Mouse (Mus musculus) MN1 (cell line): Measurements from ENCODE around the gene Msh5.

ENCODE experiments used
- DNase-seq: peaks from one replicate; pipeline ENCODE4 v3.0.0-alpha.2; 2016; ENCODE audit warnings: low spot score

Gene Msh5

DNA sequence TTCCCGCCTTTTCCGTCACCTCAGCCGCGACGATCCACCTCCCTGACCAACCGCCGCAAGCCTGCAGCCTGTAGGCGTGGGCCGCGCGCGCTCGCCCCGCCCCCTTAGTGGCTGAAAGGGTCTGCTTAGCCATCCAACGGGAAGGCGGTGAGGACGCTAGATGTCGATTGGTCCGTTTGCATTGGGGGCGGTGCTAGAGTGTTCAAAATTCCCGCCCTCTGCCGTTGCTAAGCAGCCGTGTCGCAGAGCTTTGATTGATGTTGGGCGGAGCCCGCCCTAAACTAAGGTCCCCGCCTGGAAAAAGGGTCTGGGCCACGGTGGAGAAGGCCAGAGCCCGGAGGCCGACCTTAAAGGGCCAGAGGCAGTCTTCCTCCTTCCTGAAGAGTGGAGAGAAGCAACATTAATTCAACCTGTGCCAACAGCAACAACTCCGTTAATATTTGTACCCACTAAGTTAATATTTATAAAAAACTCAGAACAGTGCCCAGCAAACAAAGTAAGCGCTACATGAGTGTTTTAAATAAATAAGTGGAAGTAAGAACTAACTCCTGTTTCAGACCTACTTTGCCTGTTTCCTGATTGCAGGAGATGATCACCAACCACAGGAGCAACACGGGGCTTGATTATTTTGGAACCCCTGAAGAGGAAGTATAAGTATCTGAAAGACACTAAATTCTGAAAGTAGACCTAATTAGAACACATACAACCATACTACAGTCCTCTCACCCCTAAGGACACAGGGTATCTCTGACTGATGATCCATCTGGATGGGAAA, at the start of gene Msh5:
TSS of gene Msh5 (minus strand) at position 65 of the 775 bp plus-strand sequence.
- peak; percentile 95 for DNase-seq

DNA sequence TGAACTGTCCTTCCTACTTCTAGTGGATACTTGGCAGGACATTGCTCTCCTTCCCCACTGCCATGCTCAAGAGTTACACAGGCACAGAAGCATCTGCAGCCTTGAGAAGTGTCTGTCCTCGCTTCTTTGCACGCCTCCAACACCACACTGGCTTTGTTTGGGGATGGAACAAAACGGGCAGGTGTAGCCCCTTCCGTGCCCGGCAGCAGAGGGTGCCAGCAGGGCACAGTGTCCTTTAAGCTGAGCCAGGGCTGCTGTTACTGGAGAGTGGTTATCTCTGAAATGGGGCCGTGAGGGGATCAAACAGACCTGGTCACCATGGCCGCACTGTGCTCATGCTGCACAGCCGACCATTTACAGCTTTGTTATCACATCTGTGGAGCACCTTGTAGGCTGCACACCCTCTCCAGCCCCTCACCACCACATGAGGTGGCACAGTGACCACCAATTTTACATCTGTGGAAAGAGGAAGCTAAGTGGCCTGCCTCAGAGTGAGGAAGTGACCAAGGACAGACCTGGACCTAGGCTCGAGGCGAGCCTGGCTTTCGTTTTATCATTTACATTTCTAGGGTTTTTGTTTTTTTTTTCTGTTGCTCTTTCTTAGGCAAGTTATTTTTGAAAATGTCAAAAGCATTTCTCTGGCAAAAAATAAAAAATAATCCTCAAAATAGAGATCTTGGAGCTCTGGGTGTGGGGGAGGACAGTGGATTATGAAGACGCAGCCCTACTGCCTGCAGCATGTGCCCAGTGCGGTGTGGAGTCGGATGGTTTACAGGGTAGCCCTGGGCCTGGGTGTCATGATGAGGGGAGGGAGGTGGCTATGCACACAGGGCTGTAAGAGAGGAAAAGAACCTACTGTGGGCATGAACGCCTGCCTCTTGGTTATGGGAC, 48.2 kb upstream of the Msh5 start:
- no peak for DNase-seq

DNA sequence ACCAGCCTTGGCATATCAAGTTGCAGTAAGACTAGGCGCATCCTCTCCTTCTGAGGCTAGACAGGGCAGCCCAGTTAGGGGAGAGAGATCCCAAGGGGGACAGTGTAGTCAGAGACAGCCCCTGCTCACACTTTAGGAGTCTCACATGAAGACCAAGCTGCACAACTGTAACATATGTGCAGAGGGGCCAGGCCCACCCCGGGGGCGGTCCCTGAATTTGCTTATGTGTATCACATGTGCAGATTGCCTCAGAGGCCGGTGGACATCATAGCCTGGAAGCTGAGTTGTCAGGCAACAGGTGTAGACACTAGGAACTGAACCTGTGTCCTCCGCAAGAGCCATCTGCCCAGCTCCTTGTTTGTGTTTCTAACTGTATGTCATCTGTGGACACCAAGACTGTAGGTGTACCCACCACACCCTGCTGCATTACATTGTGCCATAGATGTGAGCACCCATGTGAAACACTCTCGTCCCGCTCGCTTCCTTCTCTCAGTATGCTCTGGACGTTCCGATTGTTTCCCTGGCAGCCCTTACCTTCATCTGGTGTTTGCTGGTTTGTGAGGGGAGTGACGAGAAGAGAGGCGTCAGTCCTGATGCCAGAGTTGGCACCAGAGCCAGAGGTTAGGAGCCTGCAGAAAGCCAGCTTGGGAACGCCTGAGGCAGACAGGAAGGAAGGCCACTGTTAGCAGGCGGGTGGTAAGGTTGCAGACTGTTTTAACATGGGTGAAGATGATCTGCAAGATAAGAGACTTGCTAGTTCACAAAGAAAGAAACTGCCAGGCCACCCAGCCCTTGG, 46.1 kb upstream of the Msh5 start:
- peak; percentile 62 for DNase-seq

- DNase-seq, result peak; percentile 87
These were observed 43.8 kb upstream of the Msh5 start for GRCm38 (mm10) chr17:35090166-35090932.

DNA sequence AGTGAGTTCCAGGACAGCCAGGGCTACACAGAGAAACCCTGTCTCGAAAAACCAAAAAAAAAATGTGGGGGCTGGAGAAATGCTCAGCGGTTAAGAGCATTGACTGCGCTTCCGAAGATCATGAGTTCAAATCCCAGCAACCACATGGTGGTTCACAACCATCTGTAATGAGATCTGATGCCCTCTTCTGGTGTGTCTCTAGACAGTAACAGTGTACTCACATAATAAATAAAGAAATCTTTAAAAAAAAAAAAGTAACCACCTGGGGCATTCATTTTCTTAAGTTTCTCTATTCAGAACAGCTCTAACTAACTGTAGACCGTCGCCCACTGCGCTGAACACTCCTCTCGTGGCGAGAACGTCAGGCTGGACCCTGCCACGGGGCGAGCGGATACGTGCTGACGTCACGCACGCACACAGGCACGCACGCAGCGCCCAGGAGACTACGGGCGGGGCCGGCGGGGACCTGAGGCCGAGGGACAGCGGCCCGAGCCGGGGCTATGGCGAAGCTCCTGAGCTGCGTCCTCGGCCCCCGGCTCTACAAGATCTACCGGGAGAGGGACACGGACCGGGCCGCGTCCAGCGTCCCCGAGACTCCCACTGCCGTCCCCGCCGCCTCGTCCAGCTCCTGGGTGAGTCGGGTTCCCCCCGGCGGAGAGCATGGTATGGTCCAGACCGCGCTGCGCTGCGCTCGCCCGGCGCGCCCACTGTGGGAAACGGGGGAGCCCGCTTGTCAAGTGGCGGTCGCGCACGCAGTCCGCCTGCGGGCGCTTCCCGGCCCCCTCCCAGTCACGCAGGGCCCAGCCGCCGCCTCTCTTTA, 42.5 kb upstream of the Msh5 start, which contains the start of gene Abhd16a:
TSS of gene Abhd16a (plus strand) at position 439 of the 820 bp plus-strand sequence.
- DNase-seq, result peak; percentile 97

GRCm38 (mm10) chr17:35088151-35088550, 41.6 kb upstream of the Msh5 start:
- DNase-seq, result no peak

GRCm38 (mm10) chr17:35085208-35085865, 38.8 kb upstream of the Msh5 start, which contains the start of gene Ly6g6f:
Ly6g6f (minus strand) TSS chr17:35085610.
- no peak for DNase-seq

GRCm38 (mm10) chr17:35083929-35084497, 37.5 kb upstream of the Msh5 start:
- no peak for DNase-seq

GRCm38 (mm10) chr17:35082841-35083576, 36.5 kb upstream of the Msh5 start:
- DNase-seq, result peak; percentile 57

DNA sequence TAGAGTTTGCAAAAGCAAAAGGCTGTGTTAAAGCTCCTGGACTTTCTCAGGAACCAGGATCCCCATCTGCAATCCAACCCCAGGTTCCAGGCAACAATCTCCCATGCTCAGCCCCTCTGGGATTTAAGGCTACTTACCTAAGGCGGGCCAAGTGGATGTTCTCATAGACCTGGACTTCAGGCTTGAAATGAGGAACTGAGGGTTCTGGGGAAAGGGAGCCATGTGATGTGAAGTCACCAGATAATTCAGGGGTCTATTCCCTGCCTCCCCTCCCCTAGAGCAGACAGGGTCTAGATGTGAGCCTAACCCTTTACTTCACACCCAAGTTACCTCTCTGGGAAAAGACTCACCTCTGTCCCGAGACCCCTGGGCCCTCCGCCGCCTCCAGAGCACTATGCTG, 34.2 kb upstream of the Msh5 start:
- DNase-seq, result no peak

DNA sequence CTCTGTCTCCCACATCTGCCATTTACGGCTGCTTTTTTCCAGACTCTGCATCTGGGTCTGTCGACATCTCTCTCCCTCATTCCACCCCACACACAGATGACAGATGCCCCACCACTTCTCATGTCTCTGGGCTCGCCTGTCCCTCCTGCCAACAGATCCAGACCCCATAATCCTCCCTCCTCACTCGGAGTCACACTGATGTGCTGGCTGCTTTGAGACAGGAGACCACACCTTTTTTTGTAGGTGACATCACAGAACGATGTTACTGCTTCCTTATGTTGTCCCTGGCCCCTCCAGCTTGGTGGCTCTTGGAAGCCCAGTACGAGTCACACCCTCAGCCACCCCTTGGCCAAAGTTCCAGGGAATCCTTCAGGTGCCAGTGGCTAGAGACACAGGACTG, 33.7 kb upstream of the Msh5 start:
- DNase-seq, result no peak

GRCm38 (mm10) chr17:35079778-35080177, 33.2 kb upstream of the Msh5 start:
- no peak for DNase-seq

- no peak for DNase-seq
These were observed 31.3 kb upstream of the Msh5 start, which contains the start of gene Ly6g6d for GRCm38 (mm10) chr17:35077786-35078233. Ly6g6d (minus strand) TSS chr17:35078065.

- DNase-seq, result no peak
These were observed 30.7 kb upstream of the Msh5 start for GRCm38 (mm10) chr17:35077285-35077684.

DNA sequence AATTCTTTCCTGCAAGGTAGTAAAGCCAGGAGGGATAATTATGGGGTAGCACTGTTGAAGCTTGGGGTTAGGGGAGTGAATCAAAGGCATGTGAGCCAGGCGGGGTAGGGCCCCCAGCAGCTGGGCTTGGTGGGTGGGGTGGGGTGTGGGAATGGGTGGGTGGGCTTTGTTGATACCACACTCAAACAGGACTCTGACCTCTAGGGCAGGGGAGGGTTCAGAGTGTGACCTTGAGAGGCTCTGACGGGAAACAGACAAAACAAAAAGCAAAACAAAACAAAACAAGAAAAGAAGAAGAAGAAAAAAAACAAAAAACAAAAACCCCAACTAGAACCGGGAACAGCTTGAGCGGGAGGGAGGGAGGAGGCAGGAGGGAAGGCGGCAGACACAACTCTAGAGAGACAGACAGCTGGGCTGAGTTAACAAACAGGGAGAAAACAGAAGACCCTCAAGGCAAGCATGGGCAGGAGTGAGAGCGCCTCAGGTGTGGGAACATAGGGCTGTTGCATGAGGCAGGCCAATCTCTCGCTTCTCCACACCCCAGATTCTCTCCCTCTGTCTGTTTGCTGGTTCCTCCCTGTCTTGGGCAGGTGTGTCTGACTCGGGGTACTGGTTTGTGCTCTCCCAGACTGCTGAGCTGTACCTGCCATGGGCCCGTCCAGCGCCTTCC, 30.1 kb upstream of the Msh5 start, which contains the start of gene Ly6g6e:
TSS of gene Ly6g6e (plus strand) at position 396 of the 670 bp plus-strand sequence.
- DNase-seq, result no peak

- DNase-seq, result no peak
These were observed 27.6 kb upstream of the Msh5 start for GRCm38 (mm10) chr17:35074097-35074496.

DNA sequence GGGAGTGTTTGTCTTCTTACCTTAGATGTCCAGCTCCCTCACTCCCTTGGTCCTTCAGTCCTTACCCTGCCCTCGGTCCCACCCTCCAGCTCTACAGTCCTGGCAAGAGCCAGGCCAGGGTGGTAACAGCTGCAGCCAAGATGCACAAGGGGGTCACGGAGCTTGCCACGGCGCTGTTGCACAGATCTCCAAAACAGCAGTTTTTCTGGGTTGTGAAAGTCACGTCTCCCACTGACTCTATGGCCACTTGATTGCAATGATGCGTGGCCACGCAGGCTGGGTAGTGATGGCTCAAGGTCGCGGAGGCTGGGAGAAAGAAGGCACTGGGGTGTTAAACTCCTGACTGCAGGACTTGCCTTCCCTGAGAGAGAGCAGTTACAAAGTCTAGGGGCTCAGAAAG, 24.9 kb upstream of the Msh5 start:
- DNase-seq, result no peak
